Mouse (Mus musculus): ENCODE measurements around the gene Pecr. TPM values are rescaled to one million over a fixed set of nuclear protein-coding genes. Genes with fewer than 3 reads are reported as not detected.
"Not testable (repeated sequence)": the region's sequence is repeated elsewhere in the genome, so short reads cannot be mapped to it uniquely, and the experiment has no call there.

Pecr gene
- polyA plus RNA-seq, 2 experiments from 2014 or later = 3.8 to 4.1 TPM

DNA sequence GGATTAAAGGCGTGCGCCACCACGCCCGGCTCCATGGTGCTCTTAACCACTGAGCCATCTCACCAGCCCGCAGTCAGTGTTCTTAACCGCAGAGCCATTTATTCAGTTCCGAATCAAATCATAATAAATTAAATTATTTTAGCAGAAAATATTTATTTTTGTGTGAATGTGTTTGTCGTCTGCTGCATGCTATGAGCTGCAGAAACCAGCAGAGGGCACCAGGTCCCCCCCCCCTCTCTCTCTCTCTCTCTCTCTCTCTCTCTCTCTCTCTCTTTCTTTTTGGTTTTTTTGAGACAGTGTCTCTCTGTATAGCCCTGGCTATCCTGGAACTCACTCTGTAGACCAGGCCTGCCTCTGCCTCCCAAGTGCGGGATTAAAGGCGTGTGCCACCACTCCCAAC lies 51.5 kb downstream of the Pecr start:
- ATAC-seq = not testable (repeated sequence)

DNA sequence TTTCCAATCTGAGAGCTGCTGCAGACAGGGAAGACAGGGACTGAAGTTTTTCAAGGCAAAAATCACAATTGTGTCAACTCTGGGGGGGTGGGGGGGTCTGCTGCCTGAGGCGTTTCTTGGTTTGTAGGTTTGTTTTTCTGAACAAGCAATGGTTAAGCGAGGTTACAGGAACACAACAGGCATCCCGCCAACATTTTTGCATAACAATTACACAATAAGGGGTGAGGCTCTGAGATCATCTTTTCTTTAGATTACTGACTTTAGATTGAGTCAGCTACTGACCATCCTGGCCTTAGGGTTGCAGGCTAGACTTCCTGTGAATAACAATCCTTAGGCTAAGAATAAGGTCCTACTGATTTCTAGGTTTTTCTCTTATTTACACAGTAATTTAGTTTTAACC lies 55.1 kb downstream of the Pecr start:
- ATAC-seq = no peak

DNA sequence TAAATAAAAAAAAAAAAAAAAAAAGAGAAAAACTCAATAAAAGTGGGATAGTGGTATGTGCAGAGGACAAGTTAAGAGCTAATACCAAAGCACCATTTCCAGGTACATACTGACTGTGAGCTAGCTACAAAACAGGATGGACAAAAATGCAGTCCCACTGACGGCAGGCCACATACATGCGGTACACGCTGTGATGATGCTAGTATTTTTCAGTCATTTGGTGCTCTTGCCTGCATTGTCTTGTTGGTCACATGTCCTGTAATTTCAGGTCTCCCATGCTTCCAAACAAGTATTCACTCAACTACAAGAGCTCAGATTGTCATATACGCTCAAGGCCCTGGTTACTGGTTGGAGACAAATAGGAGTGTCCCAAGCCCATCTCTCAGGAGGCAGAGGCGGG lies 56.6 kb downstream of the Pecr start:
- no peak for ATAC-seq

DNA sequence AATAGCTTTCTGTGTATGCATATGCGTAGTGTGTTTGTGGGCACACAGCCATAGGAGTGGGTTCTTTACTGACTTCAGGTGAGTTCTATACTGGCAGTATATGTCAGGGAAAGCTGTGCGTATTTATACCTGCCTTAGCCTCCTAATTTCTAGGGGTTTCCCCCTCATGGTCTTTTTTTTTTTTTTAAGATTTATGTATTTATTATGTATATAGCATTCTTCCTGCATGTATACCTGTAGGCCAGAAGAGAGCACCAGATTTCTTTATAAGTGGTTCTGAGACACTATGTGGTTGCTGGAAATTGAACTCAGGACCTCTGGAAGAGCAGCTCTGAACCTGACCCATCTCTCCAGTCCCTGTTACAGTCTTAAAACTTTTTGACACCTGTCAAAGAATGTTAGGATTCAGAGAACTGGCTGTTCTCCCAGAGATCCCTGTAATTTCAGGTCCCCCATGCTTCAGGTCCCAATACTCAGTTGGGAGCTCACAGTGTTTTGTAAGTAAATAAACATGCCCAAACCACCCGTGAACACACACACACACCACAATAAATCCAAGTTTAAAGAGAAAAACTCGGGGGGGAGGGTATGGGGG lies 57.1 kb downstream of the Pecr start:
- ATAC-seq = peak; percentile 11

DNA sequence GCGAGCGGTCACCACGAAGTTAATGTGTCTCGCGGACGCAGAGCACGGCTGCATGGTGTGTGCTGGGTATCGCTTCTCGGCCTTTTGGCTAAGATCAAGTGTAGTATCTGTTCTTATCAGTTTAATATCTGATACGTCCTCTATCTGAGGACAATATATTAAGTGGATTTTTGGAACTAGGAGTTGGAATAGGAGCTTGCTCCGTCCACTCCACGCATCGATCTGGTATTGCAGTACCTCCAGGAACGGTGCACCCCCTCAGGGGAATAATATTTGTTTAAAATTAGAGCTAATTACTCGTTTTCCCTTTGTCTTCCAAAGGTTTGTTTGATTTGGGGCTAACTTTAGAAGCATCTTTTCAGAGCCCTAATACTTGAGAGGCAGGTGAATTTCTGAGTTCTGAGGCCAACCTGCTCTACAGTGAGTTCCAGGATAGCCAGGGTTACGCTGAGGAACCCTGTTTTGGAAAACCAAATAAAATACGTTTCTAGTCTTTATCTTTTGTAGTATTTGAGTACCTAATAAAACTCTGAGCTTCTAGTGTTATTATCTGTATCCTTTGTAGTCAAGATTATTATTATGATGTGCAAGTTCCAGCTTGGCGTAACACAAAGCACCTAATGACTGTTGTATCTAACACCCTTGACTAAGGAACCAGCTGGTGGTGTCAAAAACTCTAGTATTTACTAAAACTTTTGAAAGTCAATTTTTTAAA lies 57.8 kb downstream of the Pecr start:
- peak; percentile 16 for ATAC-seq

DNA sequence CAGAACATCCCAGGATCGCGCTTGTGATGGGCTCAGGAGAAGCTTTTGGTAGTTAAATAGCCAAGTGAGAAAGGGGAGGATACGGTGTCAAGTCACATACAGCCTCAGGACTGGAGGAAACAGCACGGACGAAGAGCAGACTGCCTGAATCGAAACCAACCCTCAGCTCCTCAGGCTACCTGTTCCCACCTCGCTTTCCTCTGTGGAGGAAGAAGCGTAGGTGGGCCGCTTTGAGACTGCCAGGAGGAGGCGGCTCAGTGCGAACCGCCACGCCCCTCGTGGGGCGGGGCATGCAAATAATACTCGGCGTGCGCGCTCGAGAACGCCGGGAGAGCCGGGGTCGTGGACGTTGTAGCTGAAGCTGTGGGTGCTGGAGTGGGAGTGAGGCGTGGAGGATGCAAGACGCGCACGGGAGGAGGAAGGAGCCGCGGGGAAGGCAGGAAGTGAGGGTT lies 58.4 kb downstream of the Pecr start:
- ATAC-seq = peak; percentile 89

DNA sequence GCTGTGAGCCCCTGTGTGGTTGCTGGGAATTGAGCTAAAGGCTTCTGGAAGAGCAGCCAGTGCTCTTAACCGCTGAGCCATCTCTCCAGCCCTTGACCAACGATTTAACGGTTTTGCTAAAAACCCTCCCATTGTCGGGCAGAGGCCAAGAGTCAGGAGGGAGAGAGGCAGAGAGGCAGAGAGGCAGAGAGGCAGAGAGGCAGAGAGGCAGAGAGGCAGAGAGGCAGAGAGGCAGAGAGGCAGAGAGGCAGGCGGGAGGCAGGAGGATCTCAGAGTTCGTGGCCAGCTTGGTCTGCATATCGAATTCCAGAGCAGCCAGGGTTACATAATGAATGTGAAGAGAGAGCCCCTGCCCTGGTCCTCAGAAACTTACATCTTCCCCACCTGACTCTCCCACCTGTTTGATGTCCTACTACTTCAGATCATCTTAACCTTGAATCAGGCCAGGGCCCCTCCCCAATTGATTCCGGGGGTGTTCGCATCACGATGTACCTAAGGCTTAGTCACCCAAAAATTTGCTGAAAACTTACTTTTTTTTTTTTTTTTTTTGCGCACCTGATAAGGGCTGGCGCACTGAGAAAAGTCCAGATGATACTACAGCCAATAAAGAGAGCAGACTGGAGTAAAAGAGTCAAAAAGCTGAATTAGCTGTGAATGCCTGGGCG lies 58.9 kb downstream of the Pecr start:
- ATAC-seq = no peak

DNA sequence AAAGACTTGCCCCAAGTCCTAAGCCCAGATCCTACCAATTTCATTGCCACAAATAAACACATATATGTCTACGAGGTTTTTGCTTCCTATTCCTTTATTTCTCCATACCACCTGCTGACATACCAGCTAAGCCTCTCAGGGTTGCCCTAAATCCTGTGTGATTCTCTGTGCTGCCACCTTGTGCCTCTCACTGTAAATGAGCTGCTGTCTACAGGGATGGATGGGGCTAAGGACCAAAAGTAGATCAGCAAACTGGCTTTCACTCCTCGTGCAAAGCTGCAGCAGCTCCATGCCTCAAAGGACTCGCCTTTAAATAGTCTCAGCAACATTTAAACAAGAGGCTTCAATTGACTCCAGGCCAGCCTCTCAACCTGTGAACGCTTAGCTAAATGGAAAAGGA lies 64.1 kb downstream of the Pecr start:
- ATAC-seq = peak; percentile 51

DNA sequence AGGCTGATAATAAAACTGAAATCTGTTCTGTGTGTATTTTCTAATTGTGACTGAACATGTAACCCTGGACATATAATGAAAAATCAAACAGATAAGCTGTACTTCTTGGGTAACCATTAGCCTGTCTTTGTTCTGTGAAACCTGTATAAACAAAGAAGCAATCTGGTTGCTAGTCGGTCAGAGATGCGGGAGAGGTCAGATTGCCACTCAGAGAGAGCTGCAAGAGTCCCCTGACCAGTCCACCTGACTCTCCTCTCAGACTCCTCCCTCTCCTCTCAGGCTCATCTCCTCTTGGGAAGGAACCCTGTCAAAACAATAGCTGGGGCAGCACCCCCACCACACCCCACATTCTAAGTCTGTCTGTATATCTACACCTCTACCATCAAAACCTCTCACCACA lies 65.0 kb downstream of the Pecr start:
- ATAC-seq = no peak

DNA sequence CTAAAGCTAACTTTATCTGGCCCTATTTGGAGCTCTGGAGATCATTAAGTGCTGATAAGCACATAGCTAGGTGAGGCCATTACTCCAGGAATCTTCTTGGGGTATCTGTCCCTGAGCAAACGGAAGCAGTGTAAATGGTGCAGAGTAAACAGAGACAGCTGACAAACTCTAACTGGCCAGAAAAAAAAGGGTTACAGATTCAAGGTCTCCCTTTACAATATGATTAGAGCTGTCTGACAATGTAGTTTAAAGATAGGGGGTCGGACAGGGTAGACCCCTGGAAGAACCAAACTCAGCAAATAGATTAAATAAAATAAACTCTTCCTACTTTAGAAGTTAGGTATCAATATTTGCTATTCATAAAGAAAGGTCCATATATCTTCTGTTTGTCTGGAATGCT lies 65.5 kb downstream of the Pecr start:
- no peak for ATAC-seq

DNA sequence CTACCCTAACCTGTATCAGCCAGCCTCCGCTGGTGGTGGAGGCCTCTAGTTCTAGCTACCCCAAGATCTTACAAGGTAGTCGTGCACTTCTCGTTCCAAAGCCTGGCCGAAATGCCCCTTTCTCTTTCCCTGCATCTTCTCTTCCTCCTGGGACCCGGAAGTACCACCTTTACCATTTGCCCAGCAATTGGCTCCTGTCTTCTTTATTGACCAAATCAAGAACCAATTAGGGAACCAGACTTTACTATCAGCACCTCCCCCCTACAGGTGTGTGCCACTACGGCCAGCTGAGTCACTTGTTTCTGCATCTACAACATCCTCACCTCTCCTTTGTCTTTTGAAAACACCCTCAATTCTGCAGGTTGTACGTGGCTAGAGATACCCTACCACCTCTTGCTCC lies 67.4 kb downstream of the Pecr start:
- no peak for ATAC-seq

DNA sequence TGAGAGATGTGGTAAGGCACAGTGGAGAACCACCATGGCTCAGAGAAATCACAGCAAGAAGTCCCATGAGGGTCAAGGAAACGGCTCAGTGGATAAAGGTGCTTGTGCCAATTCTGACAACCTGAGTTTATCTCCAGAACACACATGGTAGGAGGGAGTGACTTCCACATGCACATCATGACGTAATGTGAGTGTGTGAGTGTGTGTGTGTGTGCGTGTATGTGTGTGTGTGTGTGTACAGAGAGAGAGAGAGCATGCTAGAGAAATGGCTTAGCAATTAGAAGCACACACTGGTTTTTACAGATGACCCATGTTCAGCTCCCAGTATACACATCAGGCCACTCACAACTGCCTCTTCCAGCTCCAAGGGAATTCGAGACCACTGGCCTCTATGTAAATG lies 68.9 kb downstream of the Pecr start:
- no peak for ATAC-seq

DNA sequence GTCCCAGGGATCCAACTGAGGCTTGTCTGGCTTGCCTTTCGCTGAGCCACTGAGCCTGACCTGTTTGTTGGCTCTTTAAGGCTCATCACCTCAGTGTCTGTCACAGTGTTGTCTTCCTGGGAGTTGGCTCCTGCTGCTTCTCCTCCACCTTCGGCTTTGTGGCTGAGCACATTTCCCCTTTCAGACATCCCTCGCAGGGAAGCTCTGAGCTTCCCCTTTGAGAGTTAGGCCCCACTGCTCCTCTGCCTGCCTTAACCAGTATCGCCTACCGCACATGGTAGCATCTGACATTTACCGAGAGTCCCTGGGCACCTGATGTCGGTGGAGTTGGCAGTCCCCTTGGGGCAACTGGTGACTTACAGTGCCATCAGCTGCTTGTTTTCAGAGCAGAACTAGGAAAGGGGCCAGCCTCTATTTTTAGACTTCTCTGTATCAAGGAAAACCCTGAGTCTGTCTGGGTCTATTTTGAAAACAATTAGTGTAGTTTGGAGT lies 69.6 kb downstream of the Pecr start:
- ATAC-seq = no peak

DNA sequence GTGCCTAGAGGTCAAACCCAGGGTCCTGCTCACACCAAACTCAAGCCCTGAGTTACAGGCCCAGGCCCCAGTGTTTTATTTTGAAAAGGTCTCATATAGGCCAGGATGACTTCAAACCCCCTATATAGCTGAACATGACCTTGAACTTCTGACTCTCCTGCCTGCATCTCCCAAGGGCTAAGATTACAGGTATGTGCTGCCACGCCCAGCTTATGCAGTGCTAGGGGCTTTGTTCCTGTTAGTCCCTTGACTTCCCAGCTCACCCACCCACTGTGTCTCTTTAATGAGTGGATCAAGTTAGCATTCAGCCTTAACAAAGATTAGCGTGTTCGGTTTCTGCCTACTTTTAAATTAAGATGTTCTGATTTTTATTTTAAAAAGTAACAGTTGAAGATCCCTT lies 70.2 kb downstream of the Pecr start:
- no peak for ATAC-seq

DNA sequence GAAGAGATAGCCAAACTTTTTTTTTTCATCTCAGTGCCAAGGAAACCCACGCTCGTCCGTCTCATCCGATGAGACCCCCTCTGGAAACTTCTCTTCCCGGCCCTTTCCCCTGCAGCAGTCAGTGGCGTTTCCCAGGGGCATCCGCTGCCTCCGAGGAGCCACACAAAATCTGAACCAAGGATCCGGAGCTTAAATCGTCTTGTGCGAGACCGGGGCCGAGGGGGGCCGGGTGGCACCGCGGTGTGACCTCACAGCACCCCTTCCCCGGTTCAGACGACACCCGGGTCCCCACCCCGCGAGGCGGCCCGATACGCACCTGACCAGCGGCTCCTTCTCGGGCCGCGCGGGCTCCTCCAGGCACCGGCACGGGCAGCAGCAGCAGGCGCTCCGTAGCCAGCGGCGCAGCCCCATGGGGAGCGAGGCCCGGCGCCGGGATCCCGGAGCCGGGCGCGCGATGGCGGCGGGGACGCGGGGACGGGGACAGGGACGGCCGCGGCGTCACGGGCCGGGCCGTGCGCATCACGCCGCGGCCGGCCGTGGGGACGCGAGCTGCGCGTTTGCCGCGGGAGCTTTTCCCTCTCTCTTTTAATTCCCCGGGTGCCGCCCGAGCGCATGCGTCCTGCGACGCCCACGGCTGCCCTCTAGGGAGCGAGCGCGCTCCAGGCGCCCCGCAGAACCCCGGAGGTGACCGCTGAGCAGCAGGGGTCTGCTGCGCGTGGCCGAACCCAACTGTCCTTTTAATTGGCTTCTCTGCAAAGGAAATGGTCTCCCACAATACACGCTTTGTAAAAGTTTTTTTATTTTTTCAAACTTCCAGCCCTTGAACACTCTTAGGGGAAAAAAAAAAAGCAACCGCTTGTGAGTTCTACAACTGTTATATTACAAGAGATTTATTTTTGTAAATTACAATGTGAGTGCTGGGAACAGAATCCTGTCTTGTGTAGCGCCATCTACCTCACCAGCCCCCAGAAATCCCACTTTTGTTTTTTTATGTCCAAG lies 72.1 kb downstream of the Pecr start, which contains the start of gene Mreg:
TSS of gene Mreg (minus strand) at position 607 of the 999 bp plus-strand sequence.
- ATAC-seq = peak; percentile 43

DNA sequence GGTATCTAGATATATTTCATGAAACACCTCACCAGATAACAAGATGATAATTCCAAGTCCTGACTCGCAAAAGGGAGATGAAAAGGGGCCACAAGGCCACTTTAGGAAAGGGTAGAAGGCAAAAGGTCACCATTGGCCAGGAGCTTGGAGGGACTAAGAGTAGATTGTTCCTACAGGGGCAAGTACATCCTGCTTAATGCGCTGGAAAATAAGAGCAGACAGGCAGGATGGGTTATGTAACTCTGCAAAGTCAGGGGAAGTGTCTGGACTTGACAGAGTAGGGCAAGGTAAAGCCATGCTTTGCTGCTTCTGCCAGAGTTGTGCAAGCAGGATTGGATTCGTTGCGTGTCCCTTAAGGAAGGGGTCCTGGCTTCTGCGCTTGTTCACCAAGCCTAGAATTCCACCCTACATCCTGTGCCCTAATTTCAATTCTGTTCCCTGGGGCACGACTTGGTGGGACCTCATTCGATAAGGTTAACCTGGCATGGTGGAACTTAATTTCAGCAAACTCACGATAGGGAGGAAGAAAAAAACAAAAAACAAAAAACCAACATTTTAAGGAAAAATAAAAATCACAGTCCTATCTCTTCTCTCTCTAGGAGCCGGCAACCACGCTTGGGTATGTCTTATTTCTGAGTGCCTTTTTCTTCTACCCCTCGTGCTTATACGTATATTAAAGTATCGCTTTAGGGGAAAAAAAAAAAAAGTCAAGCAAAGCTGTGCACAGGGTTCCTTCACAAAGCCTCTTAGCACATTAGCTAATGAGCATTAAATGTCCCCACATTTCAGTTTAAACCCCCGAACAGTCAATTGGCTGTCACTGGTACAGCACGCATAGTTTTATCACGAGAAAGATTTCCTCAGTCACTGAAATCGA lies 73.1 kb downstream of the Pecr start:
- no peak for ATAC-seq

Other genes with a start within 250 kb of the Pecr start
- under 1 TPM in 1 of 2 experiments, not detected in 1; 0.13 TPM for gene Mreg, start 72.0 kb downstream of the Pecr start, polyA plus RNA-seq (2017; shearing (Covaris generic))
- gene Tmem169, start 55 bp upstream of the Pecr start, polyA plus RNA-seq (2017; shearing (Covaris generic)) = under 1 TPM in 1 of 2 experiments, not detected in 1; 0.17 TPM
- 10 to 100 TPM; 24.6 to 26.7 TPM for gene Xrcc5, start 23.1 kb upstream of the Pecr start, polyA plus RNA-seq (2017; shearing (Covaris generic))

Measured in CD4-positive, CD25-positive, alpha-beta regulatory T cell, adult 4 months (primary cell).